Mouse (Mus musculus) stomach, postnatal 0 days (tissue): ENCODE data around the gene Sash1.

Experiments
- CTCF ChIP-seq: IDR thresholded peaks from 2 replicates; pipeline ENCODE4 v1.5.1; 2016; ENCODE audit warnings: antibody characterized with exemption, low read depth, mild to moderate bottlenecking, moderate library complexity
- EP300 ChIP-seq: optimal IDR thresholded peaks from 2 replicates; pipeline ENCODE3; 2016; ENCODE audit warnings: antibody characterized with exemption

DNA sequence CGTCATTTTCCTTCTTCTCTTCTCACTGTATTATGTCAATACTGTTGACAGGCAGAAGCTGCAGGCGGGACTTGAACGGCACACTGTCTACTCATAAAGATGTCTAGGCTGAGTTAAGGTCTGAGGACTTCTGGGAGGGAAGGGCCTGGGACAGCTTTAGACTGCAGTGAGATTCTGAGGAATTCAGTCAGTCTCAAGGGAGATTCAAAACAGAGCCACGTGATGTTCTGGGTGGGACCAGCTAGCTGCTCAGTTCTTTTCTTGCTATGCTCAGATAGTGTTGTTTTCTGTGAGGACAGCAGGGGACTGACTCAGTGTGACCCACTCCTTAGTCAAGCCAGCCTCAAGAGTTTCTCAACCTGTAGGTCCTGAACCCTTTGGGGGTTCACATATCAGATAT lies 49.7 kb upstream of the Sash1 start:
- no peak for TF ChIP-seq CTCF
- no peak for TF ChIP-seq EP300
